Mouse (Mus musculus): Measurements from ENCODE around the gene Fmnl1. TPM values are rescaled to one million over a fixed set of nuclear protein-coding genes. Genes with fewer than 3 reads are reported as not detected.
A peak's percentile ranks its signal among the peaks of the same experiment; 100 is the strongest.

The Fmnl1 gene
- polyA plus RNA-seq, 1 experiment from 2014 or later, result 4.4 TPM

- Histone ChIP-seq H3K9ac (ENCODE audit: low read length) (no peak overlapping the region), H3K27ac (ENCODE audit: low read length) (no peak overlapping the region), H3K4me2 (ENCODE audit: low read depth, low read length) (no peak overlapping the region), H3K9me3 (replicated peaks; ENCODE audit: control insufficient read depth, low read length) (no peaks in the 10 kb centered on the region), H3K4me3 (replicated peaks; ENCODE audit: low read length) (no peak overlapping the region), H3K36me3 (ENCODE audit: control insufficient read depth, insufficient read depth, low read length) (no peaks in the 10 kb centered on the region), H3K4me1 (ENCODE audit: control insufficient read depth, insufficient read depth, low read length) (peaks cover 6% of the 10 kb centered on the region; the same call in 1 of the 2 replicates), H3K27me3 (ENCODE audit: control insufficient read depth, insufficient read depth, low read length) (no peaks in the 10 kb centered on the region)
- no peak for ATAC-seq (ENCODE audit: insufficient read depth, low FRiP score)
- WGBS, result 89% methylated on average over 6 of the region's 6 CpGs
Measured at GRCm38 (mm10) chr11:103206203-103206602, 35.3 kb downstream of the Fmnl1 start.

GRCm38 (mm10) chr11:103208458-103208857 lies 37.6 kb downstream of the Fmnl1 start, which contains the start of gene 1700023F06Rik:
Gene 1700023F06Rik, minus strand, starts transcription at chr11:103208558.
- ATAC-seq (ENCODE audit: insufficient read depth, low FRiP score), result no peak
- Histone ChIP-seq H3K9ac (ENCODE audit: low read length) (no peak within 1 kb of the TSS), H3K36me3 (ENCODE audit: control insufficient read depth, insufficient read depth, low read length) (no peaks in the 10 kb centered on the region), H3K4me3 (replicated peaks; ENCODE audit: low read length) (no peak within 1 kb of the TSS), H3K4me1 (ENCODE audit: control insufficient read depth, insufficient read depth, low read length) (no peaks in the 10 kb centered on the region), H3K27me3 (ENCODE audit: control insufficient read depth, insufficient read depth, low read length) (no peaks in the 10 kb centered on the region), H3K4me2 (ENCODE audit: low read depth, low read length) (no peak within 1 kb of the TSS), H3K9me3 (replicated peaks; ENCODE audit: control insufficient read depth, low read length) (no peaks in the 10 kb centered on the region), H3K27ac (ENCODE audit: low read length) (no peak within 1 kb of the TSS)
- WGBS, result 77% methylated on average over 3 of the region's 3 CpGs

GRCm38 (mm10) chr11:103210291-103210690 lies 39.4 kb downstream of the Fmnl1 start:
- no peak overlapping the region for H3K4me2 ChIP-seq (ENCODE audit: low read depth, low read length)
- WGBS, result 59% methylated on average over 8 of the region's 8 CpGs
- ATAC-seq (ENCODE audit: insufficient read depth, low FRiP score), result no peak
- no peaks in the 10 kb centered on the region for H3K36me3 ChIP-seq (ENCODE audit: control insufficient read depth, insufficient read depth, low read length)
- H3K27me3 ChIP-seq (ENCODE audit: control insufficient read depth, insufficient read depth, low read length), result no peaks in the 10 kb centered on the region
- no peak overlapping the region for H3K4me3 ChIP-seq (replicated peaks; ENCODE audit: low read length)
- no peak overlapping the region for H3K27ac ChIP-seq (ENCODE audit: low read length)
- no peaks in the 10 kb centered on the region for H3K9me3 ChIP-seq (replicated peaks; ENCODE audit: control insufficient read depth, low read length)
- H3K9ac ChIP-seq (ENCODE audit: low read length), result no peak overlapping the region
- H3K4me1 ChIP-seq (ENCODE audit: control insufficient read depth, insufficient read depth, low read length), result no peaks in the 10 kb centered on the region

GRCm38 (mm10) chr11:103213712-103214111 lies 42.8 kb downstream of the Fmnl1 start:
- H3K9ac ChIP-seq (ENCODE audit: low read length), result no peak overlapping the region
- no peaks in the 10 kb centered on the region for H3K9me3 ChIP-seq (replicated peaks; ENCODE audit: control insufficient read depth, low read length)
- H3K27ac ChIP-seq (ENCODE audit: low read length), result no peak overlapping the region
- no peaks in the 10 kb centered on the region for H3K27me3 ChIP-seq (ENCODE audit: control insufficient read depth, insufficient read depth, low read length)
- H3K4me3 ChIP-seq (replicated peaks; ENCODE audit: low read length), result no peak overlapping the region
- H3K36me3 ChIP-seq (ENCODE audit: control insufficient read depth, insufficient read depth, low read length), result no peaks in the 10 kb centered on the region
- whole genome bisulfite sequencing, result 86% methylated on average over 5 of the region's 5 CpGs
- no peak for ATAC-seq (ENCODE audit: insufficient read depth, low FRiP score)
- H3K4me2 ChIP-seq (ENCODE audit: low read depth, low read length), result no peak overlapping the region
- peaks cover 6% of the 10 kb centered on the region; the same call in 1 of the 2 replicates for H3K4me1 ChIP-seq (ENCODE audit: control insufficient read depth, insufficient read depth, low read length)

- no peaks in the 10 kb centered on the region for H3K27me3 ChIP-seq (ENCODE audit: control insufficient read depth, insufficient read depth, low read length)
Measured at GRCm38 (mm10) chr11:103215355-103215754, 44.4 kb downstream of the Fmnl1 start.

GRCm38 (mm10) chr11:103217790-103218516 lies 47.0 kb downstream of the Fmnl1 start, which contains the start of gene Spata32:
Gene Spata32, minus strand, starts transcription at chr11:103218432.
- no peak within 1 kb of the TSS for H3K27ac ChIP-seq (ENCODE audit: low read length)
- H3K4me1 ChIP-seq (ENCODE audit: control insufficient read depth, insufficient read depth, low read length), result peaks cover 6% of the 10 kb centered on the region; the same call in 1 of the 2 replicates

More at GRCm38 (mm10) chr11:103215355-103215754, 44.4 kb downstream of the Fmnl1 start:
- no peak overlapping the region for H3K4me3 ChIP-seq (replicated peaks; ENCODE audit: low read length)
- H3K4me2 ChIP-seq (ENCODE audit: low read depth, low read length), result no peak overlapping the region
- H3K9me3 ChIP-seq (replicated peaks; ENCODE audit: control insufficient read depth, low read length), result no peaks in the 10 kb centered on the region
- WGBS, result 66% methylated on average over 1 of the region's 1 CpGs
- H3K9ac ChIP-seq (ENCODE audit: low read length), result no peak overlapping the region
- no peak overlapping the region for H3K27ac ChIP-seq (ENCODE audit: low read length)
- peaks cover 6% of the 10 kb centered on the region; the same call in 1 of the 2 replicates for H3K4me1 ChIP-seq (ENCODE audit: control insufficient read depth, insufficient read depth, low read length)
- no peak for ATAC-seq (ENCODE audit: insufficient read depth, low FRiP score)
- H3K36me3 ChIP-seq (ENCODE audit: control insufficient read depth, insufficient read depth, low read length), result no peaks in the 10 kb centered on the region

GRCm38 (mm10) chr11:103218517-103218901 lies 47.6 kb downstream of the Fmnl1 start:
- Histone ChIP-seq H3K4me2 (ENCODE audit: low read depth, low read length) (peak overlapping the region; percentile 92), H3K4me3 (replicated peaks; ENCODE audit: low read length) (peak overlapping the region; percentile 53), H3K27ac (ENCODE audit: low read length) (no peak overlapping the region), H3K36me3 (ENCODE audit: control insufficient read depth, insufficient read depth, low read length) (no peaks in the 10 kb centered on the region), H3K9ac (ENCODE audit: low read length) (peak overlapping the region; percentile 68), H3K27me3 (ENCODE audit: control insufficient read depth, insufficient read depth, low read length) (no peaks in the 10 kb centered on the region), H3K4me1 (ENCODE audit: control insufficient read depth, insufficient read depth, low read length) (peaks cover 6% of the 10 kb centered on the region; the same call in 1 of the 2 replicates), H3K9me3 (replicated peaks; ENCODE audit: control insufficient read depth, low read length) (no peaks in the 10 kb centered on the region)
- ATAC-seq (ENCODE audit: insufficient read depth, low FRiP score), result peak; percentile 11; the same call in 1 of the 2 replicates
- whole genome bisulfite sequencing, result 30% methylated on average over 6 of the region's 6 CpGs

More at GRCm38 (mm10) chr11:103217790-103218516, 47.0 kb downstream of the Fmnl1 start, which contains the start of gene Spata32:
- no peaks in the 10 kb centered on the region for H3K9me3 ChIP-seq (replicated peaks; ENCODE audit: control insufficient read depth, low read length)
- peak within 1 kb of the TSS; percentile 92 for H3K4me2 ChIP-seq (ENCODE audit: low read depth, low read length)
- no peaks in the 10 kb centered on the region for H3K27me3 ChIP-seq (ENCODE audit: control insufficient read depth, insufficient read depth, low read length)
- H3K4me3 ChIP-seq (replicated peaks; ENCODE audit: low read length), result peak within 1 kb of the TSS; percentile 53
- peak; percentile 76; the same call in 1 of the 2 replicates for ATAC-seq (ENCODE audit: insufficient read depth, low FRiP score)
- under 1% methylated on average over 45 of the region's 45 CpGs for WGBS
- peak within 1 kb of the TSS; percentile 68 for H3K9ac ChIP-seq (ENCODE audit: low read length)
- H3K36me3 ChIP-seq (ENCODE audit: control insufficient read depth, insufficient read depth, low read length), result no peaks in the 10 kb centered on the region

GRCm38 (mm10) chr11:103219259-103219658 lies 48.4 kb downstream of the Fmnl1 start:
- ATAC-seq (ENCODE audit: insufficient read depth, low FRiP score), result no peak
- peaks cover 6% of the 10 kb centered on the region; the same call in 1 of the 2 replicates for H3K4me1 ChIP-seq (ENCODE audit: control insufficient read depth, insufficient read depth, low read length)
- 83% methylated on average over 5 of the region's 5 CpGs for WGBS
- no peak overlapping the region for H3K4me3 ChIP-seq (replicated peaks; ENCODE audit: low read length)
- H3K9ac ChIP-seq (ENCODE audit: low read length), result no peak overlapping the region
- H3K27me3 ChIP-seq (ENCODE audit: control insufficient read depth, insufficient read depth, low read length), result no peaks in the 10 kb centered on the region
- H3K9me3 ChIP-seq (replicated peaks; ENCODE audit: control insufficient read depth, low read length), result no peaks in the 10 kb centered on the region
- no peak overlapping the region for H3K4me2 ChIP-seq (ENCODE audit: low read depth, low read length)
- no peak overlapping the region for H3K27ac ChIP-seq (ENCODE audit: low read length)
- no peaks in the 10 kb centered on the region for H3K36me3 ChIP-seq (ENCODE audit: control insufficient read depth, insufficient read depth, low read length)

GRCm38 (mm10) chr11:103219995-103220394 lies 49.1 kb downstream of the Fmnl1 start:
- Histone ChIP-seq H3K4me2 (ENCODE audit: low read depth, low read length) (no peak overlapping the region), H3K4me1 (ENCODE audit: control insufficient read depth, insufficient read depth, low read length) (peaks cover 6% of the 10 kb centered on the region; the same call in 1 of the 2 replicates), H3K27me3 (ENCODE audit: control insufficient read depth, insufficient read depth, low read length) (no peaks in the 10 kb centered on the region), H3K27ac (ENCODE audit: low read length) (no peak overlapping the region), H3K9me3 (replicated peaks; ENCODE audit: control insufficient read depth, low read length) (no peaks in the 10 kb centered on the region), H3K36me3 (ENCODE audit: control insufficient read depth, insufficient read depth, low read length) (no peaks in the 10 kb centered on the region), H3K9ac (ENCODE audit: low read length) (no peak overlapping the region), H3K4me3 (replicated peaks; ENCODE audit: low read length) (no peak overlapping the region)
- ATAC-seq (ENCODE audit: insufficient read depth, low FRiP score), result no peak
- 80% methylated on average over 4 of the region's 4 CpGs for WGBS

All from stomach, embryonic 16.5 days (tissue).